Mouse (Mus musculus): ENCODE data around the gene Sdc4.

Sdc4 gene

GRCm38 (mm10) chr2:164443460-164444000 is at the start of gene Sdc4:
TSS of gene Sdc4 (minus strand) at chr2:164443887.
- no peak for DNase-seq

GRCm38 (mm10) chr2:164487812-164488211 is 44.1 kb upstream of the Sdc4 start:
- DNase-seq = no peak

- DNase-seq = no peak
These were observed 43.4 kb upstream of the Sdc4 start for GRCm38 (mm10) chr2:164487115-164487527.

- DNase-seq = peak; percentile 30 to 49
These were observed 42.8 kb upstream of the Sdc4 start for GRCm38 (mm10) chr2:164486258-164487114.

GRCm38 (mm10) chr2:164485681-164486257 is 42.1 kb upstream of the Sdc4 start, which contains the start of gene Dbndd2:
TSS of gene Dbndd2 (plus strand) at chr2:164486106.
- DNase-seq = peak; percentile 59 to 72

GRCm38 (mm10) chr2:164473624-164474023 is 29.9 kb upstream of the Sdc4 start, which contains the start of gene Trp53tg5:
TSS of gene Trp53tg5 (minus strand) at chr2:164473724.
- DNase-seq = no peak

- peak; percentile 57 to 78 for DNase-seq
These were observed 26.6 kb upstream of the Sdc4 start for GRCm38 (mm10) chr2:164470254-164470653.

GRCm38 (mm10) chr2:164466787-164467186 is 23.1 kb upstream of the Sdc4 start:
- DNase-seq = no peak

- DNase-seq = no peak
These were observed 21.5 kb upstream of the Sdc4 start for GRCm38 (mm10) chr2:164465161-164465560.

- DNase-seq = peak; percentile 96 to 99
These were observed 17.3 kb upstream of the Sdc4 start, which contains the start of gene Gm20458 for GRCm38 (mm10) chr2:164460745-164461551. TSS of gene Gm20458 (plus strand) at chr2:164460967.

GRCm38 (mm10) chr2:164458535-164458934 is 14.8 kb upstream of the Sdc4 start:
- DNase-seq = peak; percentile 59 to 70

- peak; percentile 83 to 90 for DNase-seq
These were observed 14.3 kb upstream of the Sdc4 start for GRCm38 (mm10) chr2:164457942-164458341.

GRCm38 (mm10) chr2:164456864-164457300 is 13.2 kb upstream of the Sdc4 start, which contains the start of gene Sys1:
TSS of gene Sys1 (plus strand) at chr2:164456964.
- peak; percentile 49 to 62 for DNase-seq

- no peak for DNase-seq
These were observed 12.7 kb upstream of the Sdc4 start for GRCm38 (mm10) chr2:164456413-164456812.

- peak; percentile 49 to 51 for DNase-seq
These were observed 11.9 kb upstream of the Sdc4 start for GRCm38 (mm10) chr2:164455421-164456190.

GRCm38 (mm10) chr2:164454846-164455245 is 11.2 kb upstream of the Sdc4 start:
- DNase-seq = peak; percentile 96

GRCm38 (mm10) chr2:164453887-164454500 is 10.3 kb upstream of the Sdc4 start:
- peak in 1 of 2 experiments; percentile 66 for DNase-seq

- peak in 1 of 2 experiments; percentile 68 for DNase-seq
These were observed 9.5 kb upstream of the Sdc4 start for GRCm38 (mm10) chr2:164453047-164453757.

- DNase-seq = no peak
These were observed 8.5 kb upstream of the Sdc4 start for GRCm38 (mm10) chr2:164452000-164452676.
